Mouse (Mus musculus) kidney, postnatal 10 days (tissue): ENCODE results near the gene Gab1.

Source experiments
- DNase-seq: peaks from one replicate; pipeline ENCODE4 v3.0.0; 2021; ENCODE audit warnings: mixed read lengths

Gene Gab1

GRCm38 (mm10) chr8:80880196-80881106 lies at the start of gene Gab1:
Gene Gab1 (minus strand): TSS chr8:80880519.
- DNase-seq, result peak; percentile 96

- no peak for DNase-seq
Measured at GRCm38 (mm10) chr8:80928770-80929169, 48.5 kb upstream of the Gab1 start.

GRCm38 (mm10) chr8:80923794-80924316 lies 43.5 kb upstream of the Gab1 start:
- DNase-seq, result no peak

GRCm38 (mm10) chr8:80922642-80923041 lies 42.3 kb upstream of the Gab1 start:
- peak; percentile 86 for DNase-seq

GRCm38 (mm10) chr8:80919130-80919529 lies 38.8 kb upstream of the Gab1 start:
- DNase-seq, result no peak

GRCm38 (mm10) chr8:80918531-80918930 lies 38.2 kb upstream of the Gab1 start:
- DNase-seq, result no peak

- no peak for DNase-seq
Measured at GRCm38 (mm10) chr8:80916463-80917235, 36.3 kb upstream of the Gab1 start.

GRCm38 (mm10) chr8:80913016-80913748 lies 32.9 kb upstream of the Gab1 start:
- peak; percentile 67 for DNase-seq

- DNase-seq, result no peak
Measured at GRCm38 (mm10) chr8:80911400-80911799, 31.1 kb upstream of the Gab1 start.

- peak; percentile 62 for DNase-seq
Measured at GRCm38 (mm10) chr8:80908262-80908907, 28.1 kb upstream of the Gab1 start.

- no peak for DNase-seq
Measured at GRCm38 (mm10) chr8:80902354-80902753, 22.0 kb upstream of the Gab1 start.

GRCm38 (mm10) chr8:80899364-80899763 lies 19.0 kb upstream of the Gab1 start:
- no peak for DNase-seq

GRCm38 (mm10) chr8:80896026-80896425 lies 15.7 kb upstream of the Gab1 start:
- no peak for DNase-seq

- peak; percentile 56 for DNase-seq
Measured at GRCm38 (mm10) chr8:80895397-80895796, 15.1 kb upstream of the Gab1 start.

GRCm38 (mm10) chr8:80894528-80894927 lies 14.2 kb upstream of the Gab1 start:
- no peak for DNase-seq

GRCm38 (mm10) chr8:80879426-80880195 lies 708 bp downstream of the Gab1 start:
- DNase-seq, result peak; percentile 88

GRCm38 (mm10) chr8:80878801-80879425 lies 1.4 kb downstream of the Gab1 start:
- DNase-seq, result peak; percentile 87

- DNase-seq, result no peak
Measured at GRCm38 (mm10) chr8:80878146-80878545, 2.2 kb downstream of the Gab1 start.

GRCm38 (mm10) chr8:80875537-80875936 lies 4.8 kb downstream of the Gab1 start:
- no peak for DNase-seq

- DNase-seq, result peak; percentile 51
Measured at GRCm38 (mm10) chr8:80873723-80874427, 6.4 kb downstream of the Gab1 start.
